Mouse (Mus musculus) liver, adult 2 months (tissue): ENCODE results near the gene Zfp423.

Experiments used
- CTCF ChIP-seq: fragments of 200-500 bp; IDR thresholded peaks from 2 replicates; pipeline ENCODE4 v1.5.1; 2011; ENCODE audit warnings: low read depth, low read length, control low read depth
- POLR2A ChIP-seq: fragments of 200-500 bp; IDR thresholded peaks from 2 replicates; pipeline ENCODE4 v1.6.1; 2011; ENCODE audit warnings: low read length, control low read depth; ENCODE audit not compliant: insufficient read depth; ENCODE audit errors: extremely low read depth

GRCm38 (mm10) chr8:87744556-87744955 lies 214.8 kb downstream of the Zfp423 start:
- no peak for TF ChIP-seq CTCF
- TF ChIP-seq POLR2A: no peak
